Mouse (Mus musculus) layer of hippocampus, adult 6 months (tissue): ENCODE results near the gene Cpa2. TPM values are rescaled to one million over a fixed set of nuclear protein-coding genes. Genes with fewer than 3 reads are reported as not detected.

Source experiments
- long read RNA-seq, 2 experiments: library from polyadenylated mRNA; unstranded; transcript quantifications; one replicate each; pipeline ENCODE4 v2.0.0; 2019 to 2020
- polyA plus RNA-seq: library from polyadenylated mRNA; unstranded; fragments of <200 nt; fragmentation: Nextera tagmentation; gene quantifications from 2 replicates; pipeline ENCODE4 v1.2.3, GENCODE M21; 2021

Cpa2 gene
- polyA plus RNA-seq, result 3.0 and 5.8 TPM in 2 replicates
- long read RNA-seq, experiment 1, result 0 reads
- long read RNA-seq, experiment 2, partial matches to known transcripts, result 0 of 1 reads
- long read RNA-seq, experiment 2, other reads (novel, unspliced or antisense), result 0 of 1 reads

GRCm38 (mm10) chr6:30541009-30541799 lies at the start of gene Cpa2:
TSS of gene Cpa2 (plus strand) at chr6:30541582.

GRCm38 (mm10) chr6:30509265-30510239 lies 31.8 kb upstream of the Cpa2 start, which contains the start of the genes Tmem209 and Ssmem1:
TSS of gene Tmem209 (minus strand) at chr6:30509783.
TSS of gene Ssmem1 (plus strand) at chr6:30509849.

DNA sequence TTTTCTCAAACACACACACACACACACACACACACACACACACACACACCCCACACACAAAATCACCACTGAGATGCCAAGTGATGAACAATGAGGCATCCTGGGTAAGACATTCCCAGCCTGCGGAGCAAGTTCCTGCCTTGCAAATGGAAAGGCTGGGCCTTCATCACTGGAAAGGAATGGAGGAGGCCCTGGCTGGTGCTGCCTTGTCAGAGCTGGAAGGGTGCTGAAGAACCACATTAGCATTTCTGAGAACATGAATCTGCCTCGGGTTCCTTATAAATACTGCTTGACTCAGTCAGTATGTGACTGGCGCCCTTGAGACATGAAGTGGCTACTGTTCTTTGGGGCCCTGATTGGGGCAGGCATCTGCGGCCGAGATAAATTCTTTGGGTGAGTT lies 26.7 kb downstream of the Cpa2 start, which contains the start of gene Cpa4:
TSS of gene Cpa4 (plus strand) at position 301 of the 400 bp plus-strand sequence.

GRCm38 (mm10) chr6:30610710-30611109 lies 69.3 kb downstream of the Cpa2 start, which contains the start of gene Cpa5:
TSS of gene Cpa5 (plus strand) at chr6:30611010.

Other genes starting within 250 kb of the Cpa2 start
- 33.2 and 45.1 TPM in 2 replicates for gene Ube2h, start 237.0 kb upstream of the Cpa2 start, polyA plus RNA-seq
- gene Zc3hc1, start 150.6 kb upstream of the Cpa2 start, polyA plus RNA-seq, result 36.8 and 38.8 TPM in 2 replicates
- gene Klhdc10, start 139.7 kb upstream of the Cpa2 start, polyA plus RNA-seq, result 4.5 and 5.0 TPM in 2 replicates
- 39.8 and 44.5 TPM in 2 replicates for gene Tmem209, start 31.8 kb upstream of the Cpa2 start, polyA plus RNA-seq
- gene Ssmem1, start 31.7 kb upstream of the Cpa2 start, polyA plus RNA-seq, result 0.16 TPM in 1 of 2 replicates, not detected in the other
- gene Cpa4, start 26.8 kb downstream of the Cpa2 start, polyA plus RNA-seq, result 0.05 and 0.20 TPM in 2 replicates
- gene Cpa5, start 69.4 kb downstream of the Cpa2 start, polyA plus RNA-seq, result not detected in 2 replicates
- not detected in 2 replicates for gene Cpa1, start 97.6 kb downstream of the Cpa2 start, polyA plus RNA-seq
- 5.4 and 6.1 TPM in 2 replicates for gene Cep41, start 152.2 kb downstream of the Cpa2 start, polyA plus RNA-seq
- gene Mest, start 182.0 kb downstream of the Cpa2 start, polyA plus RNA-seq, result 49.3 and 57.1 TPM in 2 replicates